Mouse (Mus musculus) ES-Bruce4 (cell line): Measurements from ENCODE around the gene Cd300ld3. TPM values are rescaled to one million over a fixed set of nuclear protein-coding genes. Genes with fewer than 3 reads are reported as not detected.

Experiments used
- H3K27ac ChIP-seq: 2 replicates; pipeline ENCODE4 v1.5.1; 2012; ENCODE audit warnings: low read length, inconsistent platforms; ENCODE audit not compliant: insufficient read depth
- H3K27me3 ChIP-seq: 2 replicates; pipeline ENCODE4 v1.6.1; 2012; ENCODE audit warnings: mild to moderate bottlenecking, low read length, inconsistent platforms; ENCODE audit not compliant: control insufficient read depth, poor library complexity, insufficient read depth, severe bottlenecking
- H3K36me3 ChIP-seq: 2 replicates; pipeline ENCODE4 v1.6.1; 2012; ENCODE audit warnings: inconsistent platforms, mild to moderate bottlenecking, low read length, moderate library complexity; ENCODE audit not compliant: control insufficient read depth, poor library complexity, insufficient read depth, severe bottlenecking
- H3K4me1 ChIP-seq: one replicate; pipeline ENCODE4 v1.8.1; 2011; ENCODE audit warnings: low read length; ENCODE audit not compliant: control insufficient read depth, insufficient read depth
- H3K4me3 ChIP-seq: 2 replicates; pipeline ENCODE4 v1.5.1; 2011; ENCODE audit warnings: low read depth, mild to moderate bottlenecking, low read length
- H3K9ac ChIP-seq: 2 replicates; pipeline ENCODE4 v1.6.1; 2012; ENCODE audit warnings: low read depth, mild to moderate bottlenecking, inconsistent platforms; ENCODE audit not compliant: poor library complexity, severe bottlenecking
- H3K9me3 ChIP-seq: replicated peaks from 2 replicates; pipeline ENCODE4 v1.6.1; 2012; ENCODE audit warnings: mild to moderate bottlenecking, low read length, inconsistent platforms; ENCODE audit not compliant: control insufficient read depth, poor library complexity, insufficient read depth, severe bottlenecking
- CTCF ChIP-seq: IDR thresholded peaks from one replicate; pipeline ENCODE4 v1.8.1; 2011; ENCODE audit warnings: low read depth, low read length
- EP300 ChIP-seq: IDR thresholded peaks from 2 replicates; pipeline ENCODE4 v1.6.1; 2011; ENCODE audit warnings: low read depth, low read length; ENCODE audit not compliant: insufficient read depth
- POLR2A ChIP-seq: IDR thresholded peaks from one replicate; pipeline ENCODE4 v1.8.1; 2011; ENCODE audit warnings: low read length; ENCODE audit not compliant: insufficient read depth
- polyA plus RNA-seq: library from polyadenylated mRNA; stranded (reverse); fragments of >200 nt; gene quantifications from 2 replicates; pipeline ENCODE4 v1.2.4, GENCODE M21; 2011; ENCODE audit warnings: low read depth; ENCODE audit not compliant: missing spikeins, insufficient read depth, insufficient read length

Gene Cd300ld3
- polyA plus RNA-seq, 1 experiment: not detected

DNA sequence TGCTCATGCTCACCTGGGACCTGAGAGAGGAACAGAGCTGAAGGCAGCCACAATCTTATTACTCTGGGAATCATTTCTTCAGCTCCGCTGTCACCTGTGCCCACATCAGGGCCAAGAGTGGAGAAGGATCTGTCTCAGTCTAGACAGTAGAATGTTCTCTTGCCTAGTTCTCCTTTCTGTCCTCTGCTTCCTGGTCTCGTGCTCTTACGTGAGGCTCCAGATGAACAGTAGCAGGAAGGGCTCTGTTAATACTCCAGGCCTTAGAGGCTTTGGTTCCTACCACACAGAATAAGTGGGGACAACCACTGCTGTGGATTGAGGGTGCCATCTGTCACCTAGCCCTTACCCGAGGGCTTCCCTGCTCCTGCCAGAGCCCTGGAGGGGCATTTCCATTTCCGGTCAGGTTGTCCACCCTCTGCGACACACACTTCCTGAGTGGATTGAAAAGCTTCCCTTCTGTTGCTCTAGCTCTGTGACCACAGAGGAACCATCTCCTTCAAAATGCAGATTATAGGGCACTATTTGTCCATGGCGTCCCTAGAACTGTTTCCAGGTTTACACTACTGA, 46.7 kb downstream of the Cd300ld3 start, which contains the start of gene Cd300c2:
Gene Cd300c2, minus strand, starts transcription at position 407 of the 567 bp plus-strand sequence.
- Histone ChIP-seq H3K4me1 (no peaks in the 10 kb centered on the region), H3K27me3 (no peaks in the 10 kb centered on the region), H3K9ac (no peak within 1 kb of the TSS), H3K36me3 (no peaks in the 10 kb centered on the region), H3K4me3 (no peak within 1 kb of the TSS), H3K27ac (no peak within 1 kb of the TSS), H3K9me3 (no peaks in the 10 kb centered on the region)
- TF ChIP-seq EP300 (no peak), POLR2A (no peak), CTCF (no peak)

Other genes with a start within 250 kb of the Cd300ld3 start
- not detected in 2 replicates for gene Gpr142, start 249.5 kb downstream of the Cd300ld3 start, polyA plus RNA-seq
- 48.8 and 57.0 TPM in 2 replicates for gene Gprc5c, start 197.3 kb downstream of the Cd300ld3 start, polyA plus RNA-seq
- gene Cd300a, start 158.4 kb downstream of the Cd300ld3 start, polyA plus RNA-seq: 0.78 and 2.3 TPM in 2 replicates
- gene Cd300lb, start 114.0 kb downstream of the Cd300ld3 start, polyA plus RNA-seq: not detected in 2 replicates
- not detected in 2 replicates for gene Cd300c, start 79.3 kb downstream of the Cd300ld3 start, polyA plus RNA-seq
- not detected in 2 replicates for gene Cd300ld, start 58.5 kb downstream of the Cd300ld3 start, polyA plus RNA-seq
- gene Cd300c2, start 46.5 kb downstream of the Cd300ld3 start, polyA plus RNA-seq: not detected in 2 replicates
- gene Cd300ld2, start 32.2 kb downstream of the Cd300ld3 start, polyA plus RNA-seq: not detected in 2 replicates
- gene Cd300ld4, start 21.4 kb downstream of the Cd300ld3 start, polyA plus RNA-seq: not detected in 2 replicates
- gene Cd300ld5, start 10.6 kb downstream of the Cd300ld3 start, polyA plus RNA-seq: not detected in 2 replicates
- gene Cd300e, start 13.8 kb upstream of the Cd300ld3 start, polyA plus RNA-seq: not detected in 2 replicates
- 0.99 and 3.0 TPM in 2 replicates for gene Rab37, start 43.0 kb upstream of the Cd300ld3 start, polyA plus RNA-seq
- 1.1 TPM in 1 of 2 replicates, not detected in the other for gene Cd300lf, start 85.6 kb upstream of the Cd300ld3 start, polyA plus RNA-seq
- 73.2 and 77.8 TPM in 2 replicates for gene Slc9a3r1, start 114.9 kb upstream of the Cd300ld3 start, polyA plus RNA-seq
- gene Tmem104, start 139.1 kb upstream of the Cd300ld3 start, polyA plus RNA-seq: 4.8 and 8.0 TPM in 2 replicates
- gene Nat9, start 139.4 kb upstream of the Cd300ld3 start, polyA plus RNA-seq: 13.1 and 16.2 TPM in 2 replicates
- 0.13 TPM in 1 of 2 replicates, not detected in the other for gene Grin2c, start 218.8 kb upstream of the Cd300ld3 start, polyA plus RNA-seq
- gene Fdxr, start 228.6 kb upstream of the Cd300ld3 start, polyA plus RNA-seq: 11.6 and 12.8 TPM in 2 replicates
- gene Fads6, start 249.3 kb upstream of the Cd300ld3 start, polyA plus RNA-seq: 6.7 and 7.1 TPM in 2 replicates